Mouse (Mus musculus) embryonic fibroblast, embryonic 13.5 days (primary cell): ENCODE results near the gene RPS10-NUDT3.

Source experiments
- CTCF ChIP-seq: IDR thresholded peaks from 2 replicates; pipeline ENCODE4 v1.5.1; 2011; ENCODE audit warnings: mild to moderate bottlenecking, control low read depth, low read length, moderate library complexity, borderline replicate concordance; ENCODE audit not compliant: insufficient read depth
- POLR2A ChIP-seq: IDR thresholded peaks from 2 replicates; pipeline ENCODE4 v1.6.1; 2011; ENCODE audit warnings: low read depth, mild to moderate bottlenecking, control low read depth, low read length, moderate library complexity

- TF ChIP-seq CTCF: no peak
- TF ChIP-seq POLR2A: no peak
Observed at GRCm38 (mm10) chr17:27621161-27621560, 13.9 kb downstream of the RPS10-NUDT3 start.
